Mouse (Mus musculus): ENCODE data around the gene Kmt5c.

DNA sequence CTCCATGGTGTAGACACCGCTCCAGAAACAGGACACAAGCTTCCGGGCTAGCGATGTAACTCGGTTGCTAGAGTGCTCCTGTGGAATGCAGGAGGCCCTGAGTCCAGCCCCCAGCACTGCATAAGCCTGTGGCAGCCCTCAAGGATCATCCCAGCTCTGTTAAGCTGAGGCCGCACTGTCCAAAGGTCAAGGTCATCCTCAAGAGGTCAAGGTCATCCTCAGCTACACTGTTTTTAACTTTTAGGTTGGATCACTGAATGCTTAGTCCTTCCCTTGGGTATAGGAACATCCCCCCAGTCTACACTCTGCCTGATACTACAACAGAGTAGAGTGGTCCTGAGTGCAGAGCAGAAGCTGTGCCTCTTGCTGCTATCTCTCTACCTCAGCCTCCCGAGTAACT lies 46.9 kb upstream of the Kmt5c start:
- TF ChIP-seq CTCF (IDR thresholded peaks at IDR 0.05; ENCODE audit: low read depth, low read length) = no peak
- no peak for TF ChIP-seq POLR2A (IDR thresholded peaks at IDR 0.05; ENCODE audit: extremely low read depth, insufficient read depth, low read length)

Data from liver, adult 2 months (tissue).